Mouse (Mus musculus): Measurements from ENCODE around the gene Nutm1.
"Not testable (repeated sequence)": the region's sequence is repeated elsewhere in the genome, so short reads cannot be mapped to it uniquely, and the experiment has no call there.

The Nutm1 gene

DNA sequence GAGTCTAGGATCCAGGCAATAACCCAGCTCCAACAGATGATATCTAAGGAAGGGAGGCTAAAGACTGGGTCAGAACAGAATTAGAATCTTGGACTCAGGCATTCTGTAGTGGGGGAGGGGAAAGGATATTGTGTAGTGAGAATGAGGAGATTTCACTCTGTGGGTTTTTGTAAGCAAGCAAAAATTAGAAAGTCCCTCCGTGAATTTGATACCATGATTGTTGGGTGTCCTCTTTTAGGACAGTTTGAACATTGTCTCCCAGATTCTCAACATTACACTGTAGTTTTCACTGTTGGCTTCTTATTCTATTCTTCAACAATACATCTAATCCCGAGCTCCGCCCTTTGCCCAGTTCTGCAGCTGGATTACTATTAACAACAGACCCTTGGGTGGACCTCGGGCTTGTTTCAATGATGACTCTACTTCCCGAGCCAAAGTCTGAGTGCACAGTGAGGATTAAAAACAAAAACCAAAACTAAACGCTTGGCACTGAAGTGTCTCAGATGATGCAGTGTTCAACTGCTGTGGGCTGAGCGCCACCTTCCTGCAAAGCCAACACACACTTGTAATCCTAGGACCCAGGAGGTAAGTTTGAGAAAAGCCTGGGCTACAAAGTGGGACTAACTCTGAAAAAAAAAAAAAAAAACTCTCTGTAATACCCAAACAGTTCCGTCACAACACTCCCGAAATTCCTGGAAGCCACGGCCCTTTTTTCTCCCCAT lies at the start of gene Nutm1:
Gene Nutm1, minus strand, starts transcription at position 51 of the 722 bp plus-strand sequence.
- no peak for DNase-seq (ENCODE audit: low spot score in 2 of 2)

DNA sequence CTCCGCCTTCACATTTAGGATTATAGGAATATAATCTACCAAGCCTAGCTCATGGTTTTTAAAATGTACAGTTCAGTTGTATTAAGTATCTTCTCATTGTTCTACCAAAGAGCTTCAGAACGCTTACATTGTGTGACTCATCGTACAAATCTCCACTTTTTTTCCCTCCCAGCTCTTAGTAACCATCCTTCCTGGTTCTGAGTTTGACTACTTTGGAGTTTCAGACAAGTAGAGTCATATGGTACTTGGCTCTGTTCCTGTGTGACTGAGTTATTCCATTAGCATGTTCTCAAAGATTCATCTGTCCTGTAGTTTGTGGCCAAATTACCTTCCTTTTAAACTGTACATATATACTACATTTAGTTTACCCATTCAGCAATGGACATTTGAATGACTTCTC lies 49.6 kb upstream of the Nutm1 start:
- no peak for DNase-seq (ENCODE audit: low spot score in 2 of 2)

DNA sequence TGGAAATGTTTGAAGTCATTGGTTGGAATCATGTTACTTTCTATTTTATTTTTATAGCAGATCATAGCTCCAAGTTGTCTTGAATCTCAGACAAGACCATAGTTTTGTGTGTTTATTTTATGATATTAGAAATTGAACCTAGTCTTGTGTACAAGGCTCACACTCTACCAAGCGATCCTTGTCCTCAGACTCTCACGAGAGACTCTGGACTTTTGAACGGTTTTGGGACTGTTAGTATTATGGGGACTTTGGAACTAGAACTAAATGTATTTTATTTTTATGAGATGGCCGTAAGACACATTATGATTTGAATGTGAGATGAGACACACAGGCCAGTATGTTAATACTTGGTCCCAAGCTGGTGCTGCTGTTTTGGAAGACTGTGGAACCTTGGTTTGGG lies 39.1 kb upstream of the Nutm1 start:
- DNase-seq (ENCODE audit: low spot score in 2 of 2): no peak

DNA sequence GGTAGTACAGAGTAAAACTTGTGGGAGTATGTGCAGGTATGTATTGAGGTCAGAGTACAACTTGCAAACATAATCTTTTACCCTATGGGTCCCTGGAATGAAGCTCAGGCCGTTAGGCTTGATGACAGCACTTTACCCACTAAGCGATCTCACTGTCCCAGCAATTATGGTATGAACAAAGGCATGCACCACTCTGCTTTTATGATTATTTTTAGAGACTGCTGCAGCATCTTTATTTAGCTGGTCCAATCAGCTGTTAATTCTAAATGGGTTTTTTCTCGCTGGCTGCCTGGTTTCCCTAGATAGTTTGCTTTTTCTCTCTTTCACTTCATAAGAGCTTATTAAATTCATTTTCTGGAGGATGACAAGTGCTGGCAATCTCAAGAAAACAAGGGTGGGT lies 37.1 kb upstream of the Nutm1 start:
- DNase-seq (ENCODE audit: low spot score in 2 of 2): no peak

DNA sequence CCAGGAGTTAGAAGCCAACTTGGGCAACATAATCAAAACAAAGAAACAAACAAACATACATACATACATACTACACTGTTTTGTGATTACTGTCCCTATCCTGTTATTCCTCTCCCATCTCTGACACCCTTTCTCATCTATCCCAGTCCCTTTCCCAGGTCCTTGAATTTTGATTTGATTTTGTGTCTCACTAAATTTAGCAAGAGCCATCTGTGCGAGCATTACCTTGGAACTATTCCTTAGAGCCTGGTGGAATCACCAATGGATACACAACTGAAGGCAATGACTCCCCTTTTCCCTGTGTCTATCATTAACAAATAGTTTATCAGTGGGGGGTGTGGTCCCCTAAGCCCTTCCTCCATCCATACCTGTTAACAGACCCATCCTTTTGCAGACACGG lies 33.7 kb upstream of the Nutm1 start:
- no peak for DNase-seq (ENCODE audit: low spot score in 2 of 2)

DNA sequence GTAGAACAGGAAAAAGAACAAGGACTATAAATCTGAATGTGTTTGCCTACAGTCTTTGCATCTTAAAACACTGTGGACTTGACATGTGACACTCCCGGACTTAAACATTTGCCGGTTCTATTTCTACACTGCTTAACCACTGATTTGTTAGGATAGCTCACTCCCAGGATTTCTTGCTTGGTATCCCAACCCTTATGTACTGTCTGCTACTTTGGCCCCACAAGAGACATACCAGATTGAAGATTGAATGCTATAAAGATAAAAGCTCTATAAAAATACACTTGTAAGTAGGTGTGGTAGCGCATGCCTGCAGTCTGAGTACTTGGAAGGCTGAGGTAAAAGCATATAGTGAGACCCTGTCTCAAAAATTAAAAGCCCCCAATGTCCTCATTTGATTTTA lies 30.4 kb upstream of the Nutm1 start:
- no peak for DNase-seq (ENCODE audit: low spot score in 2 of 2)

DNA sequence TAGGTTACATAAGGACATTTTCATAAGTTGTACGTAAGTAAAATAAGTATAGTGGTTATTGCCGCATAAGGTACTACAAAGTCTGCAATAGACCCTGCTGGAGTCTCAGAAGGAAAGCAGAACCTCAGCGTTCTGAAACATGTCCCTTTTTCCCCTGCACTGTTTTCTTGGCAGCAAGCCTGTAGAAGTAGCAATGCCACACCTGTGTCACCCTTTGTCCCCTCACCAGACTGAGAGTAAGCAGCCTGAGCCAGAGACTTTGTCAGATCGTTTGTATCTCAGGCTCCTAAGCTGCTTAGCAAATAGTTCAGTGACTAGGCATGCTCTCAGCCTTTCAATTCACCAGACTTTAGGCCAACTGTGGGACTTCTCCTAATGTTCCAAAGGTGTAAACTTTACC lies 28.0 kb upstream of the Nutm1 start:
- DNase-seq (ENCODE audit: low spot score in 2 of 2): no peak

DNA sequence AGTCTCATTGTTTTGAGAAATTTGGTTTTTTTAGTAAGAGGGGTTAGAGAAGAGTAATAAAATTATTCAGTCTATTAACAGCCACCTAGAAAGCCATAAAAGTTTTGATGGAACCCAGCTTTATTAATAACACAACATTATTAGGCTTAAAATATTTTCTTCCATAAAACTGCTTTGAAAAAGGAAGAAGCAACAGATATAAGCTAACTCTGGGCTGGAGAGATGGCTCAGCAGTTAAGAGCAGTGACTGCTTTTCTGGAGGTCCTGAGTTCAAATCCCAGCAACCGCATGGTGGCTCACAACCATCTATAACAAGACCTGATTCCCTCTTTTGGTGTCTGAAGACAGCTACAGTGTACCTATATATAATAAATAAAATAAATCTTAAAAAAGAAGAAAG lies 27.0 kb upstream of the Nutm1 start:
- not testable (repeated sequence) for DNase-seq (ENCODE audit: low spot score in 2 of 2)

DNA sequence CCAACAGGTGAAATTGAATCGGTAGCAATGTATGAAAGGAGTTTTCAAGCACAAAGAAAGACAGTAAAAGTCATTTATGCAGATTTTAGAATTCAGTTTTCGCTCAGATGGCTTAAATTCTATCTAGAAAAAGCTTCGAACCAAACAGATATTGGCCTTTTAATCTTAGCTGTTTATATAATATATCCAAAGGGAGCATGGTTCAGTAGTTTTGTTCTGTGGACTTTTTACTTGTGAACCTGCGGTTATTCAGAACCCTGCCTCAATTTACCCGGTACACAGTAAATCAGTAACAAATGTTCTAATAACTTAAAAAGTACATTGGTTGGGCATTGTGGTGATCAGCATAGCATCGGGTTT lies 25.9 kb upstream of the Nutm1 start:
- no peak for DNase-seq (ENCODE audit: low spot score in 2 of 2)

DNA sequence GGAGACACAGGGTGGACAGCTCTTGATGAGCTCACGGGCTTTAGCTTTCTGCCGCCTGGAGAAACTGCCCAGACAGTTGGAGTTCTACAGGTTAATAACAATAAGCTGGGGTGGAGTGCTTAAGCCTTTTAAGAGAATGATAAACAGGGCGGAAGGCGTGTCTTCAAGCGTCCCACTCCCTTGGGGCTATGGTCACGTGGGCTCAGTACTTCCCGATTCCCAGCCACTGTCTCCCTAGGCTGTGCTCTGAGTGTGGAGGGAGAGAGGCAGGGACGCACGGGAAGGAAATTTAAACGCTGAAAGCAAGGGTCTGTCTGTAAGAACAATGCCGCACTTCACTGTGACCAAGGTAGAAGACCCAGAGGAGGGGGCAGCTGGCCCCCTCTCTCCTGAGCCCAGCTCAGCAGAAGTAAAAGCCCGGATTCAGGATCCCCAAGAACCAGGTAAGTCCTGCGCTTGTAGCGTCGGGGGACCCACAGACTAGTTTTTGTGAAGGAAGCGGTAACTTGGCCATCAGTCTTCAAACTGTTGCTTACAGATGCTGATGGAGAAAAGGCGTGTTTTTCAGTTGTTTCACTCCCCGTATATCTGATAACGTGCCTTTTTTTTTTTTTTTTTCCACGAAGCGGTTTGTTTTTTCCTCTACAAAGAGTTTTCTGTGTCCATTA lies 25.4 kb upstream of the Nutm1 start:
- DNase-seq (ENCODE audit: low spot score in 2 of 2): peak in 1 of 2 experiments; percentile 62

DNA sequence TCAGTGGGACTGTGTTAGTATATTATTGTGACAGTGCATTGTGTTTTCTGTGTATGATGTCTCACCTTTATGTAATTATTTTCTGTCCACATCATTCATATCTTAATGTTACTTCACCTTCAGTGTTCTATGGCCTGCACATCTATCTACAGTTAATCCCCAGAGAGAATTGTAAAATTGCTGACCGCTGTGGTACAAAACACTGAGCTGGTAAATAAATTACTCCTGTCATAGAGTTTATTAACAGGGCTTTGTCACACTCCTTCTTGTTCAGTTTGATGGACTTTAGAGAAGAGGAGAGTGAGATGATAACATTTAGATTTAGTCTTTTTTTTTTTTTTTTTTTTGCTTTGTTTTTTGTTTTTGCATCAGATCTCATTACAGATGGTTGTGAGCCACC lies 23.8 kb upstream of the Nutm1 start:
- no peak for DNase-seq (ENCODE audit: low spot score in 2 of 2)

DNA sequence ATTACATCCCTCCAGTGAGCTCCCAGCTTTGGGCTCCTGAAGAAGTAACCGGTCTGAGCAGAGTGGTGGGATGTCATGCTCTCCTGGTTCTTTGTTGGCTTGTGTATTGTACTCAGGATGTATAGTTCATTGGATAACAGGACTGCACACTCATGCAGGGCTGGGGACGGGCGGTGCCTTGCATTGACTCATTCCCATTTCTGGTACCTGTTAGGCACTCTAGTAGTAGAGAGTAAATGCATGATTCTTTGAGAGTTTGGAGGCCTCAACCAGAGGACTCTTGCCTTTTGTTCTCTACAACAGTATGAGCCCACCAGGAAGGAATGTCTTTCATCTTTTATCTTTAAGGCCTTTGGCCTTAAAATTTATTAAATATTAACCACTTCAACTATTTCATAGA lies 17.8 kb upstream of the Nutm1 start:
- DNase-seq (ENCODE audit: low spot score in 2 of 2): no peak

DNA sequence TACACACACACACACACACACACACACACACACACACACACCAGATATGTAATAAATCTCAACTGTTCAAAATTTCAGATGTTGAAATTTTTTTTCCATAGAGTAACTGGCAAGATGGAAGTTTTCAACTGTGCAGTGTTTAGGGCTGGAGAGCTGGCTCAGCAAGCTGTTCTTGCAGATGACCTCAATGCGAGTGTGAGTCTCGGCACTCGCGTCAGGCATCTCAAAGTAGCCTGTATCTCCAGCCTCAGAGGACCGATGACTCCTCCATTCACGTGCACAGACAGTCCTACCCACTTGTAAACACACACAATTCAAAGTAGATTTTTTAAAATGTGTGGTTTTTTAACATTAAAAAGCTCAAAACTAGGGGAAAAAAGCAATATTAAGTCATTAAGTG lies 14.4 kb upstream of the Nutm1 start:
- DNase-seq (ENCODE audit: low spot score in 2 of 2): no peak

DNA sequence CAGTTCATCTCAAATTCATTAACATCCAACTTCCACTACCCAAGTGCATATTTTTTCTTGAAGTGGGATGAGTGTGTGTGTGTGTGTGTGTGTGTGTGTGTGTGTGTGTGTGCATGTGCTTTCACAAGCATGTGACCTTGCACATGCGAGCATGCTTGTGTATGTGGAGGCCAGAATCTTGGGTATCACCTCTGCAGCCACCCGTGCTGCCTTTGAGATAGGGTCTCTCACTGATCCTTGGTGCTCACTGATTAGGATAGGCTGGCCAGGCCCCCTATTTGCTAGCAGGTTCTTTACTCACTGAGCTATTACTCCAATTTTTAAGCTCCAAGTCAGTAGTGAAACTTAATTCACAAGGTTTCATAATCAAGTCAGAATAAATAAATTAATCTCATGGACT lies 13.8 kb upstream of the Nutm1 start:
- DNase-seq (ENCODE audit: low spot score in 2 of 2): no peak

DNA sequence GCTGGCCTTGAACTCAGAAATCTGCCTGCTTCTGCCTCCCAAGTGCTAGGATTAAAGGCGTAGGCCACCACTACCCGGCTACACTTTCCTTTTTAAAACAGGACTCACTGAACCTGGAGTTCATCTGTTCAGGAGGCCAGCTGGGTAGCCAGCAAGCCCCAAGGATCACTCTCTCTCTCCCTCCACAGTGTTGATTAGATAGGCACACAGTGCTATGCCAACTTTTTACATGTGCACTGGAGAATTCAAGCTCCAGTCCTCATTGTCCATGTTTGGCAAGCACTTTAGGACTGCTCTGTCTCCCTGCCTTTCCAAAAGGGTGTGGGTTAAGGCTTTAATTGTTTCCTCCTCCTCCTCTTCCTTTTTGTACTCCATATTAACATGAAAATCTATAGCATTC lies 10.9 kb upstream of the Nutm1 start:
- no peak for DNase-seq (ENCODE audit: low spot score in 2 of 2)

DNA sequence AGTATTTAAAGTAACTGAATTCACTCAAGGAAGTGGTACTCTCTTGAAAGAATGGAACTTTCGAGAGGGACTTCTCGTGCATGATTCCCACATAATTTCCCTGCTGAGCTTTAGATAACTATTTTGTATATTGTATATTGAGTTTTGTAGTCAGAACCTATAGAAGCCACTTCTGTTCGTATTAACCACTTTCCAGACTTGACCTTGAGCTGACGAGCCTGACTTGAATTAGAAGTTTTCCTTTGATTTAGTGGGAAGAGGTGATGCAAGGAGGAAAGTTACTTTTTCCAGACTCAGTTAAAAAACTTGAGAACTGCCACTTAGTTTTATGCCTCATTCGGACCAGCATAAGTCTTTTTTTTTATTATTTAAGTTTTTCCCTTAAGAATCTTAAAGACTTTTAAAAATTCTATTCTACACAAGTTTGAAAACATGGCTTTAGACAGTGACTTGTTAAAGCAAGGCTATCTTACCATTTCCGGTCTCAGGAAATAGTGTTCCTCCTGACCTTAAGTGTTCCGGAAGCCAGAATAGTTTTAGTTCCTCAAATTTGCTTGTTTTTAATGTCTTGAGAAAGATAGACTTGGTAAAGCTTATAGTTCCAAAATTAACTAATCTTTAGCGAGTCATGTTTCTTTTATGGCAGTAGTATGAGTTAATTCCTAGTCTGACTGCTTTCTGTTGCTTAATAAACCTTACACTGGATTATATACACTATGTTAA lies 8.6 kb upstream of the Nutm1 start:
- DNase-seq (ENCODE audit: low spot score in 2 of 2): no peak

DNA sequence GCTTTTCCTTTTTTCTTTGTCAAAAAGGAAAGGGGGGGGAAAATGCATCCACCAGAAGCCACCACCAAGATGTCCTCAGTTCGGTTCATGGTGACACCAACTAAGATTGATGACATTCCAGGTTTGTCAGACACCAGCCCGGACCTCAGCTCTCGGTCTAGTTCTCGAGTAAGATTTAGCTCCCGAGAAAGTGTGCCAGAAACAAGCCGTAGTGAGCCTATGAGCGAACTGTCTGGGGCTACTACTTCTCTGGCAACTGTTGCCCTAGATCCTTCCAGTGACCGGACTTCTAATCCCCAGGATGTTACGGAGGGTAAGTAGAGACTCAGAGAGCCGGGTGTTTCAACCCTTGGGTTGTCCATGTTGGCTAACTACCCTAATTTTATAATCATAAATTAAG lies 7.7 kb upstream of the Nutm1 start:
- DNase-seq (ENCODE audit: low spot score in 2 of 2): no peak

DNA sequence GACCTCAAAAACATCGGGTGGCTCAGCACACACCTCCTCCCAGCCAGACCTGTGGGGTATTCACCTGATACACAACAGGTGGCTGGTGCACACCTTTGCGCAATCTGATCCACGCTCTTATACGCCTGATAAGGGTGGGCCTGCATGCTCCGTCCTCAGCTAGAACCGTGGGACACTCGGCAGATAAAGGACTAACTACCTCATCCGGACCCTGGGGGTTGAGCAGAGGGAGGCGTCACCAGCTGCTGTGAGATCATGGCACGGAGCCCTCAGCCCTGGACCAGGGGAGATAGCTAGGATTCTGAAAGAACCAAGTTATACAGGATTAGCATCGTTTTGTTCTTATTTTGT lies 7.1 kb upstream of the Nutm1 start, which contains the start of gene Gm21985:
Gene Gm21985, plus strand, starts transcription at position 73 of the 351 bp plus-strand sequence.
- DNase-seq (ENCODE audit: low spot score in 2 of 2): peak; percentile 75 to 87

DNA sequence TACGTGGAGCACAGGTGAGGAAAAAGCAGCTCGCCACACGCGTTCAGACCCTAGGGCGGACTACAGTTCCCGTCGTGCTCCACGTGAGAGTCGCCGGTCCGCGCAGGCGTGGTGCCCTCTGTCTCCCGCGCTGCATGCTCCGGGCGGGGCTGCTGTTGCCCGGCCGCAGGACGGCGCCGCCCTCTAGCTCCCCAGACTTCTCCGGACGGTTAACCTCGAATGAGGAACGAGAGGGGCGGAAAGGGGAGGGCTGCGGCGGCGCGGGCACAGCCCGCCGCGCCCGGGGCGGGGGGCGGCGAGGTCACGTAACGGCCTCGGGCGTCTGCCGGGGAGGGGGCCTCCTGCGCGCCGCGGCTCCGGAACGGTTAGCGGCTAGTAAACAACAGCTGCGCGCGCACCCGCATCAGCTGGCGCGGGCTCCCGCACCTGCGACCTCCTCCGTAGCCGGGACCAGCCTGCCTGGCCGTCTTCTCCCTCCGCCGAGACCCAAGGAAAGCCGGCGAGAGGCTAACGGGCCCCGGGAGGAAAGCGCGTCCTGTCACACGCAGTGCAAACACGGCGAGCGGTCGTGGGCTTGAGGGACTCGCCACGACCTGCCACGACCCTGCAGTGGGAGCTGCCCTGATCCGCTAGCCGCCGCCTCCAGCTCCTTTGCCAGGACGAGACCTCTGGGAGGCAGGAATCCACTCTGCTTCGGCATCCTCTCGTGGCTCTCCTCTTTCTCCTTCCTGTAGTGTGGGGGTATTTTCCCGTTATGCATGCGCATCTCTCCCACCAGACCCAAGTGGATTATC lies 6.6 kb upstream of the Nutm1 start, which contains the start of gene Slc12a6:
Gene Slc12a6, plus strand, starts transcription at position 378 of the 794 bp plus-strand sequence.
- peak; percentile 95 to 98 for DNase-seq (ENCODE audit: low spot score in 2 of 2)

DNA sequence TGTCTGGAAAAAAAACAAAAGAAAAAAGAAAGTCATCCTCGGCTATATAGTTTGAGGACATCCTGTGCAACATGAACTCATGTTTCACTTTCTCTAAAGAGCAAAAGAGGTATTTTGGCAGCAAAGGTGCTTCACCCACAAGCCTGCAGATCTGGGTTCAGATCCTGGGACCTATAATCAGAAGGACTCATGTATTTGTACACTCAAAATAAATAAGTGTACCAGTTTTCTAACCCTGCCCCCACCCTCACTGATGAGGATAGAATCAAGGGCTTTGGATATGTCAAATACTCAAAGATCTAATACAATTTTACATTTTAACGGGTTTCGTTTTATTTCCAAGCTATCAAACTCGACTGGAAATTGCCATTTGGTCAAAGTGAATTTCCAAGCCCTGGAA lies 5.3 kb upstream of the Nutm1 start:
- DNase-seq (ENCODE audit: low spot score in 2 of 2): no peak

DNA sequence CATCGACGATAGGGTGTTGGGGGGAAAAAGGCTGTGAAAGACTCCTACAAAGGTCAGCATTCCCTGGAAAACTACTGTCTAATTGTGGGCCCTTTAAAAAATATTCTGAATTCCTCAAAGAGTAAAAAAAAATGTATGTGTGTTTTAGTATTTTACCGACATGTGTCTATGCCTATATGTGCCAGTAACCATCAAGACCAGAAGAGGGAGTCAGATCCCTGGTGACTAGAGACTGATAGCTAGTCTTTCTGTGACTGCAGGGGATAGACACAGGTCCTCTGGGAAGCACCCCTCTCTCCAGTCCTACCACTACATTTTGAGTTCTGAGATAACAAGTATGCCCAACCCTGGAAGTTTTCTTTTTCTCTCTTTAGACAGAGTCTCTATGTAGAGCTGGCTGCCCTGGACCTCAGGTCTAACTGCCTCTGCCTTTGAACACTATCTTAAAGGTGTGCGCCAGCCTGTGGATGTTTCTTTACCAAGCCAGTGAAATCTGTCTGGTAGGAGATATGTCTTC lies 3.7 kb upstream of the Nutm1 start:
- DNase-seq (ENCODE audit: low spot score in 2 of 2): no peak

Measured in spleen, postnatal 4 days (tissue).